ENCODE assay signal across 8 mouse cellular contexts in the genomic region with DNA sequence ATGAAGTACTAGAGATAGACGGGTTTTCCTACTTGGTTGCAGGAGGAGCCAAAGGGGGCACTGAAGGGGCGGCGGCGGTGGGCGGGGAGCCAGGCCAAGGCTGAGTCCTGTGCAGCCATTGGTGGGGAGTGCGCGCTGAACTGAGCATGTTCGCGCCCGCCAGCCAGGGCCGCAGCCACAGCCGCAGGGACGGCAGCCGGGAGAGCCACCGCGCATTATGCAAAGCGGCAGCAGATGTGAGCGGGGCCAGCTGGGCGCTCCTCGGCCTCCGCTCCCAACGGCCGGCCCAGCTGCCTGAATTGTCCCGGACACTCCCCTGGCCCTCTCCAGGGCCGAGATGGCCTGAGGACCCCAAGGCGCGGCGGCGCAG. TPM values are rescaled to one million over a fixed set of nuclear protein-coding genes. Genes with fewer than 3 reads are reported as not detected.
A peak's percentile ranks its signal among the peaks of the same experiment; 100 is the strongest.
DNase-seq lines count a peak whose midpoint lies in the region; ATAC-seq and TF ChIP-seq lines count a peak whose summit lies in the region.

Gene Fmn2, plus strand, starts transcription at position 165 of the 370 bp plus-strand sequence.

- peak within 1 kb of the TSS; percentile 97 for H3K4me2 ChIP-seq in forebrain, embryonic 13.5 days
- H3K4me2 ChIP-seq in heart, postnatal 0 days (ENCODE audit: low read depth, low read length) = peak within 1 kb of the TSS; percentile 95

- peak; percentile 90 for DNase-seq in Muller cell, postnatal 12 days (ENCODE audit: inconsistent ontology term)
- peak; percentile 11 for DNase-seq in heart, postnatal 0 days (ENCODE audit: low spot score)
- DNase-seq in layer of hippocampus, postnatal 25 days (ENCODE audit: extremely low spot score in 1 of 2, low spot score in 1 of 2) = peak; percentile 77 to 88
- DNase-seq in lung, postnatal 14 days = peak; percentile 20
- peak; percentile 95 for DNase-seq in retina, postnatal 1 day
- DNase-seq in MN1 (ENCODE audit: low spot score) = no peak

- peak within 1 kb of the TSS; percentile 87 for H3K27ac ChIP-seq in forebrain, embryonic 13.5 days
- no peak within 1 kb of the TSS for H3K27ac ChIP-seq in heart, postnatal 0 days (ENCODE audit: low read depth)

- no peak for TF ChIP-seq CTCF in heart, postnatal 0 days (IDR thresholded peaks at IDR 0.05; ENCODE audit: low read depth)

- TF ChIP-seq EP300 in heart, postnatal 0 days (IDR thresholded peaks at IDR 0.05; ENCODE audit: low read depth) = no peak

- H3K4me1 ChIP-seq in forebrain, embryonic 13.5 days = peaks cover 36% of the 10 kb centered on the region
- H3K4me1 ChIP-seq in heart, postnatal 0 days (ENCODE audit: control insufficient read depth, insufficient read depth) = peaks cover 19% of the 10 kb centered on the region

- ATAC-seq in cerebellum, adult (ENCODE audit: insufficient number of reproducible peaks, low FRiP score, low TSS enrichment) = peak; percentile 76
- peak; percentile 96 for ATAC-seq in forebrain, embryonic 13.5 days
- ATAC-seq in heart, postnatal 0 days (ENCODE audit: insufficient read depth, low read depth) = peak; percentile 83

- H3K4me3 ChIP-seq in forebrain, embryonic 13.5 days = peak within 1 kb of the TSS; percentile 81
- H3K4me3 ChIP-seq in heart, postnatal 0 days (ENCODE audit: low read depth, low read length) = peak within 1 kb of the TSS; percentile 55

- H3K27me3 ChIP-seq in forebrain, embryonic 13.5 days = no peaks in the 10 kb centered on the region
- H3K27me3 ChIP-seq in heart, postnatal 0 days (ENCODE audit: control insufficient read depth, insufficient read depth, low read length) = peaks cover 29% of the 10 kb centered on the region

- H3K36me3 ChIP-seq in forebrain, embryonic 13.5 days (ENCODE audit: poor library complexity, severe bottlenecking) = no peaks in the 10 kb centered on the region
- no peaks in the 10 kb centered on the region for H3K36me3 ChIP-seq in heart, postnatal 0 days (replicated peaks; ENCODE audit: control insufficient read depth, insufficient read depth, low read length)

- no peaks in the 10 kb centered on the region for H3K9me3 ChIP-seq in forebrain, embryonic 13.5 days (replicated peaks)
- H3K9me3 ChIP-seq in heart, postnatal 0 days (replicated peaks; ENCODE audit: control insufficient read depth, low read length) = no peaks in the 10 kb centered on the region

- 0% methylated on average over 29 of the region's 29 CpGs for WGBS in forebrain, embryonic 13.5 days
- under 1% methylated on average over 29 of the region's 29 CpGs for WGBS in heart, postnatal 0 days

- peak within 1 kb of the TSS; percentile 92 for H3K9ac ChIP-seq in forebrain, embryonic 13.5 days
- H3K9ac ChIP-seq in heart, postnatal 0 days (replicated peaks; ENCODE audit: low read depth, low read length) = no peak within 1 kb of the TSS; the same call in 1 of the 2 replicates

RNA-seq across cellular contexts. Expression of gene Fmn2, which starts in this region (rescaled TPM):
- 7.1 and 7.3 TPM in 2 replicates for polyA plus RNA-seq in forebrain, embryonic 13.5 days (2015; fragmentation: Nextera tagmentation; extraction: Ambion mirVana)
- total RNA-seq in heart, postnatal 0 days (2014; rRNA removed; ENCODE audit: low replicate concordance) = 0.27 TPM in 1 of 2 replicates, not detected in the other
- 0.07 and 0.10 TPM in 2 replicates for polyA plus RNA-seq in heart, postnatal 0 days (2015; fragmentation: Nextera tagmentation; extraction: Ambion mirVana)
- 10 to 100 TPM; 60.4 to 65.6 TPM for total RNA-seq in layer of hippocampus, postnatal 25 days (2021)

Comparison
In these comparisons a context has a peak if more than half of its experiments do, and no peak if none do; other contexts are left out.
1. RNA of gene Fmn2 (total RNA-seq): 60.4 to 65.6 TPM in layer of hippocampus, postnatal 25 days; 0.27 TPM in heart, postnatal 0 days; every median in the first group is over 10 times any median in the second.
2. Peak in DNase-seq, ATAC-seq, H3K4me3 ChIP-seq and H3K4me2 ChIP-seq in heart, postnatal 0 days; RNA of the gene not detected or under 1 TPM.
3. Peak in every context shown above with its lines, with median percentiles within 50 percentile points of each other: ATAC-seq.